Mouse (Mus musculus): ENCODE data around the gene Kiss1. TPM values are rescaled to one million over a fixed set of nuclear protein-coding genes. Genes with fewer than 3 reads are reported as not detected.
"Not testable (repeated sequence)": the region's sequence is repeated elsewhere in the genome, so short reads cannot be mapped to it uniquely, and the experiment has no call there.

Kiss1 gene
- total RNA-seq, 2 experiments from 2014 or later: not detected

GRCm38 (mm10) chr1:133315775-133316174 lies 5.9 kb upstream of the Kiss1 start:
- no peak for ATAC-seq (replicated peaks; ENCODE audit: low FRiP score, poor library complexity, severe bottlenecking)

DNA sequence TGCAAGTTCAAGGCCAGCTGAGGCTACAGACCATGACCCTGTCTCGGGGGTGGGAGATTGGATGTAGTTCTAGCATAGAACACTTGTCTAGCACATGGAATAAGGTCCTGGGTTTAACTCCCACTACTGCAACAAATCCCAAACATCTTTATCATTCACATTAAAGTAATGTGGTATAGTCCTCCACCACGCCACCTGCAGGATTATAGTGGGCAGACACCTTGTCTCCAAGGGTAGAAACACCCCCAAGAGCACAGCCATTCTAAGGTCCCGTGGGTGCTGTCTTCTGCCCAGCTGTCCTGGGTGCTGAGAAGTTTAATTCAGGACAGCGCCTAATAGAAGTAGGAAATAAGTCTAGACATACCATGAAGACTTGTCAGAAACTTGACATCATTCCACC lies 5.1 kb upstream of the Kiss1 start:
- ATAC-seq (replicated peaks; ENCODE audit: low FRiP score, poor library complexity, severe bottlenecking): no peak

- ATAC-seq (replicated peaks; ENCODE audit: low FRiP score, poor library complexity, severe bottlenecking): no peak
Observed at GRCm38 (mm10) chr1:133317149-133317548, 4.5 kb upstream of the Kiss1 start.

DNA sequence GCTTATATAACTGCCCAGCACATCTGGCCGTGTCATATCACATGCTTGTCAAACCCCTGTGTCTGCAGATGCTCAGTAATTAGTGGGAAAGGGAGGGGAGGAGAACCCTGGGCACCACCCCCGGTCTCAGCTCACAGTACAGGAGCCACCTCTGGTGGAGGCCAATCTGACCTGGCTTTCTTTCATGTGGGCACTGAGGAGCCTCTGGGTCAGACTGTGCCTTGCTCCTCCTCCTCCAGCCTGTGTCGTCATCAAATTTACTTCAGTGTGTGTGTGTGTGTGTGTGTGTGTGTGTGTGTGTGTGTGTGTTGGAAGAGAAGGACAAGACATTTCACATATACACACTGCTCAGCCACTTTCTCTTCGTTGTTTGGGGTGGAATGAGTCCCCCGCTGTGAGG lies 1.7 kb downstream of the Kiss1 start:
- no peak for ATAC-seq (replicated peaks; ENCODE audit: low FRiP score, poor library complexity, severe bottlenecking)

- ATAC-seq (replicated peaks; ENCODE audit: low FRiP score, poor library complexity, severe bottlenecking): no peak
Observed at GRCm38 (mm10) chr1:133325951-133326350, 4.3 kb downstream of the Kiss1 start.

GRCm38 (mm10) chr1:133327094-133327493 lies 5.4 kb downstream of the Kiss1 start:
- no peak for ATAC-seq (replicated peaks; ENCODE audit: low FRiP score, poor library complexity, severe bottlenecking)

DNA sequence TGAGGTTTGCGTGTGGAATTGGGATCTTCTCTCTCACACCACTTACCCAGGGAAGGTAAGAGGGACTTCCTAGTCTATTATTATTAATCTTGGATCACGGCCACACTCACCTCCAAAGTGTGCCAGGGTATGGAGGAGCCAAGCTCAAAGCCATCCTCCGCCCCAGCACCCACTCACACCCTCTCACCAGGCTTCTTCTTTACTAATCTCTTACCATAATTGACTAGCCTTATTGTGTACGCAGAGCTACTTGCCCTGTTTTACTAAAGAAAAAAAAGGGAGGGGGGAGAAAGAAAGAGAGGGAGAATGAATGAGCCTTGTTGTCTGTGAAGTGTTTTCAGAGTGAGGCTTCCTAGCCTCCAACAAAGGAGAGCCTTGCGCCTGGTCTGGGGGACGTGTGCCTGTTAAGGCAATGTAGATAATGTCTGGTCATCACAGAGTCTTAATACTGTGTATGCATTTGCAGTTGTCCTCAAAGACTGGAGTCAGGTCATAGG lies 6.7 kb downstream of the Kiss1 start:
- no peak for ATAC-seq (replicated peaks; ENCODE audit: low FRiP score, poor library complexity, severe bottlenecking)

DNA sequence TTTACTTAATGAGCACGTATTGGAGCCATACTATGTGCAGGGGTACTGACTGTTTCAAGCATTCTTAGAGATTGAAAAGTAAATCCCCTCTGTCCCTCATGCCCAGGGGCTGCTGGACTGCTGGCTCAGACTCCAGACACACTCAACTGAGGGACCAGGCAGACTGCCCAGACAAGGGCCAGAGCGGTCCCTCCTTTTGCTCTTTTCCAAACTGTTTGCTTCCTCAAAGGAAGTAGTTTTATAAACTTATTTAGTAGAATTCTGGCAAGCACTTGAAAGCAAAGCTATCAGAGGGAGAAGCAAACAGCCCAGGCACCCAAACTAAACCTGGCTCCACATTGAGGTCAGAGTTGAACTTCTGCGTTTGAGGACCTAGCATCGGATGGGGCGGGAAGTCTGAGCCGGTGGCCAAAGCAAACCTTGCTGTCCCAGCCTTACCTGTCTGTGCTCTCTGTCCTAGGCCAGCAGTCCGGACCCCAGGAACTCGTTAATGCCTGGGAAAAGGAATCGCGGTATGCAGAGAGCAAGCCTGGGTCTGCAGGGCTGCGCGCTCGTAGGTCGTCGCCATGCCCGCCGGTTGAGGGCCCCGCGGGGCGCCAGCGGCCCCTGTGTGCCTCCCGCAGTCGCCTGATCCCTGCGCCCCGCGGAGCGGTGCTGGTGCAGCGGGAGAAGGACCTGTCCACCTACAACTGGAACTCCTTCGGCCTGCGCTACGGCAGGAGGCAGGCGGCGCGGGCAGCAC lies 7.4 kb downstream of the Kiss1 start:
- ATAC-seq (replicated peaks; ENCODE audit: low FRiP score, poor library complexity, severe bottlenecking): no peak

DNA sequence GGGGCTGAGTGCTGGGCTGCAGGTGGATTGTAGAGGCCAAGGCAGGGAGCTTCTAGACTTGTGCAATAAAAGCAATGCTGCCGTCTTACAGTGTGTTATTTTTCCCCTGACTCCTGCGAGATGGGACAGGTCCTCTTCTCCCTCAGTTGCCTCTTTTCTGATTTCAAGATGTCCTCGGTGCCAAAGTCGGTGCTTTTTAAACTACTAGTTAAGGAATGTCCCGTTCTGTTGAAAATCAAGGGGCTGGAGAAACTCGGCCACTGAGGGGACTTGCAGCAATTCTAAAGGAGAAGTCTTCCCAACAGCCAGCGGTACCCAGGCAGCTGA lies 7.9 kb downstream of the Kiss1 start:
- ATAC-seq (replicated peaks; ENCODE audit: low FRiP score, poor library complexity, severe bottlenecking): no peak

DNA sequence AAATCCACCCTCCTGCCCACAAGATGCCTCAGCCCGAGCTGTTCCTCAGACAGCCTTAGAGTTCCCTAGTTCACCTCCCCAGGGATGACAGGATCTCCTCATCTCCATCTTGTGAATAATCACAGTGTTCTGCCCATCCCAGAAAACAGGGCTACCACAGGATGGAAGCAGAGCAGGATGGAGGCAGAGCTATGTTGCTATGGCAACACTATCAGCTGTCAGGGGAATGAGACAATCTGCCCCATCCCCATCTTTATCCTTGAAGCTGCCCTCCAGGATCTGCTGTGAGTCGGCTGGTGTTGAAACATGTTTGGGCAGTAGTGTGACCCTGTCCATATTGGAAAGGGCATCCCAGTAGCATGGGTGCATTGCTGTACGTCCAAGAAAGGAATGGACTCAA lies 9.5 kb downstream of the Kiss1 start:
- ATAC-seq (replicated peaks; ENCODE audit: low FRiP score, poor library complexity, severe bottlenecking): no peak

GRCm38 (mm10) chr1:133332656-133333430 lies 11.2 kb downstream of the Kiss1 start:
- no peak for ATAC-seq (replicated peaks; ENCODE audit: low FRiP score, poor library complexity, severe bottlenecking)

- ATAC-seq (replicated peaks; ENCODE audit: low FRiP score, poor library complexity, severe bottlenecking): no peak
Observed at GRCm38 (mm10) chr1:133333937-133334336, 12.3 kb downstream of the Kiss1 start.

- not testable (repeated sequence) for ATAC-seq (replicated peaks; ENCODE audit: low FRiP score, poor library complexity, severe bottlenecking)
Observed at GRCm38 (mm10) chr1:133340403-133340802, 18.7 kb downstream of the Kiss1 start.

- ATAC-seq (replicated peaks; ENCODE audit: low FRiP score, poor library complexity, severe bottlenecking): no peak
Observed at GRCm38 (mm10) chr1:133344357-133344756, 22.7 kb downstream of the Kiss1 start.

GRCm38 (mm10) chr1:133346531-133346930 lies 24.9 kb downstream of the Kiss1 start:
- no peak for ATAC-seq (replicated peaks; ENCODE audit: low FRiP score, poor library complexity, severe bottlenecking)

- no peak for ATAC-seq (replicated peaks; ENCODE audit: low FRiP score, poor library complexity, severe bottlenecking)
Observed at GRCm38 (mm10) chr1:133347226-133347625, 25.6 kb downstream of the Kiss1 start.

GRCm38 (mm10) chr1:133347693-133348520 lies 26.2 kb downstream of the Kiss1 start:
- no peak for ATAC-seq (replicated peaks; ENCODE audit: low FRiP score, poor library complexity, severe bottlenecking)

GRCm38 (mm10) chr1:133350210-133350609 lies 28.5 kb downstream of the Kiss1 start, which contains the start of gene Ren1:
Gene Ren1, plus strand, starts transcription at chr1:133350510.
- ATAC-seq (replicated peaks; ENCODE audit: low FRiP score, poor library complexity, severe bottlenecking): no peak

DNA sequence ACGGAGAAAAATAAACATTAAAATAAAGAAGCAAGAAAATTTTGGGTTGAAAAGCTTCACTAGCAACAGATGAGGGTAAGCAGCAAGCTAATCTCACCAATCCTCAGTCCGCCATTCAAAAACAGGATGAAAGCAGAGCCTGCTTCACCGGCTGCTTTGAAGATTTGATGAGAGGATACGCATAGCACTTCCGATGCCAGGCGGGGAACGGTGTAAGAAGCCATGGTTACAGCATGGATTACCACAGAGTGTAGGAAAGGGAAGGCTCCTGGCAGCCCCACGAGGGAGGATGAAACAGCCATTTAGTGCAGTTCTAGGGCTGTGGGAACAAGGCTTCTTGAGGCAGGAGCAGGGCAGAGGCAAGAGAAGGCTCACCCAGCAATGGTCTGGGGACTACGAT lies 30.1 kb downstream of the Kiss1 start:
- no peak for ATAC-seq (replicated peaks; ENCODE audit: low FRiP score, poor library complexity, severe bottlenecking)

- ATAC-seq (replicated peaks; ENCODE audit: low FRiP score, poor library complexity, severe bottlenecking): no peak
Observed at GRCm38 (mm10) chr1:133353371-133353809, 31.7 kb downstream of the Kiss1 start.

All from erythroid progenitor cell, adult 5-6 weeks (primary cell).